Mouse (Mus musculus) embryonic fibroblast, embryonic 13.5 days (primary cell): ENCODE results near the gene Supt3. TPM values are rescaled to one million over a fixed set of nuclear protein-coding genes. Genes with fewer than 3 reads are reported as not detected.
A peak's percentile ranks its signal among the peaks of the same experiment; 100 is the strongest.

Experiments used
- H3K27ac ChIP-seq: 2 replicates; pipeline ENCODE4 v1.5.1; 2012; ENCODE audit warnings: low read length, control low read depth, inconsistent platforms; ENCODE audit not compliant: insufficient read depth
- H3K4me1 ChIP-seq: 2 replicates; pipeline ENCODE4 v1.6.1; 2011; ENCODE audit warnings: low read length; ENCODE audit not compliant: control insufficient read depth, insufficient read depth
- H3K4me3 ChIP-seq: 2 replicates; pipeline ENCODE4 v1.5.1; 2011; ENCODE audit warnings: mild to moderate bottlenecking, control low read depth, low read length; ENCODE audit not compliant: insufficient read depth
- CTCF ChIP-seq: IDR thresholded peaks from 2 replicates; pipeline ENCODE4 v1.5.1; 2011; ENCODE audit warnings: mild to moderate bottlenecking, control low read depth, low read length, moderate library complexity, borderline replicate concordance; ENCODE audit not compliant: insufficient read depth
- POLR2A ChIP-seq: IDR thresholded peaks from 2 replicates; pipeline ENCODE4 v1.6.1; 2011; ENCODE audit warnings: low read depth, mild to moderate bottlenecking, control low read depth, low read length, moderate library complexity
- polyA plus RNA-seq: library from polyadenylated mRNA; stranded (reverse); fragments of >200 nt; gene quantifications from 2 replicates; pipeline ENCODE4 v1.2.4, GENCODE M21; 2011; ENCODE audit warnings: low read depth; ENCODE audit not compliant: missing spikeins, insufficient read length

Supt3 gene
- polyA plus RNA-seq, 1 experiment: 20.7 TPM

DNA sequence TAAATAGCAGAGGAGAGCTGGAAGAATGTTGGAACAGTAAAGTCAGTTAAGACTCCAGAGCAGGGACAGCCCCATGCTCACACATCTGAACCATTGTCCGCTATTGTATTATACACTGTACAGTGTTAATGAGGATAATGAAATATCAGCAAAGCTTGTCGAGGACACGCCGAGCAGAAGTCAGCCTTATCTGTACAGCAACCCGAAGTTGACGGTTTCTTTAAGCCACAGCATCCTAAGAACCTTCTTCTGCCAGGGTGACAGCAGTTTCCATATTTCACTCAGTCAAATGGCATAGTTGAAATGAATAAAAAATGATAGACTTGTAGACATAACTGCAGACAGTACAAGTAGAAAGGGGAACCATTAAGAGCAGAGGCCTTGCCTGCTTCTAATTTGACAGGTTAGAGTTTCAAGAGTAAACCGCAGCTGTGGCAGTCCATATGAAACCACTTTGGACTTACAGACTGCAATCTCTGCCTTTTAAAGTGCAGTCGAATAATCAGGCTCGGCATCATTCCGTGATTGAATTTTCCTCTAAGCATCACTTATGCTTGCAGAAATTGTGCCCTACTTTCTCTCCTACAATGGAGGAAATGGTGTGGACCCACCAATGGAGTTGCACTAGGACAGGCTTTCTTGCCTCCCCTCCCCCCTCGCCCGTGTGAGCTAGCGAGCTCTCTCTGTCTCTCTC, 227.7 kb downstream of the Supt3 start:
- H3K27ac ChIP-seq: no peak overlapping the region
- no peaks in the 10 kb centered on the region for H3K4me1 ChIP-seq
- TF ChIP-seq POLR2A: no peak
- no peak for TF ChIP-seq CTCF
- H3K4me3 ChIP-seq: no peak overlapping the region

DNA sequence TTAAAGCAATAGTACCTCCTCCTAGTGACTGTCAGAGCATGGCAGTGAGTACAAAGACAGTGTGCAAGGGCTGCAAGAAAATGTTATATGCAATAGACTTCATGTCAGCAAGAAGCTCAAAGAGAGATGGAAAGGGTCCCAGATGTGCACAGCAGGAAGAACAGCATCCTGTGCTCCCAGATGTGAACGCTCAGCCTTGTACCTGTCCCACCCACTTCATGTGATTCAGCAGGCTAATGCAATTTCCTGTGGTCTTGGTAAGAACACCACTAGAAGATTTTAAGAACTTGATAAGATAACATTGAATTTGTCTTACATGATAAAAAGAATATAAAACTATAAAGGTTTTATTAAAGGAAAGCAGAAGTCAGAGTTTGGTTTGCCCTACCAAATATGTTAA, 230.5 kb downstream of the Supt3 start:
- H3K4me1 ChIP-seq: no peaks in the 10 kb centered on the region
- no peak overlapping the region for H3K27ac ChIP-seq
- H3K4me3 ChIP-seq: no peak overlapping the region
- no peak for TF ChIP-seq POLR2A

DNA sequence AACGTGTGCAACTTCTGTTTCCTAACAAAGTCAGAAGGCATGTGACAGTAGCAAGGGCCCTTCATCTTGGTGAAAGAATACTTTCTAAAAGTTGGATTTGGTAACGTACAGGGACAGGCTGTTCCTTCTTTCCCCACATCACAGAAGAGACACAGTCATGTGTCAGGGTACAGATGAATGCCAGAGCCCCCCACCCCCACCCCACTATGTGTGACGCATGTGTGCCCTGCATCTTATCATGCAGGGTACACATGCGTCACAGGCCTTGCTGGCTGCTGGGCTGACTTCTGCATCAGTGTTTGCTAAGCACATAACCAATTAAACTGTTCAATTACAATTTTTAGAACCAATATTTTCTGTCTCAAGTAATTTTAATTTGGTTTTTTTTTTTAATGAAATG, 231.7 kb downstream of the Supt3 start:
- no peaks in the 10 kb centered on the region for H3K4me1 ChIP-seq
- no peak overlapping the region for H3K27ac ChIP-seq
- no peak for TF ChIP-seq CTCF
- no peak for TF ChIP-seq POLR2A
- H3K4me3 ChIP-seq: no peak overlapping the region

DNA sequence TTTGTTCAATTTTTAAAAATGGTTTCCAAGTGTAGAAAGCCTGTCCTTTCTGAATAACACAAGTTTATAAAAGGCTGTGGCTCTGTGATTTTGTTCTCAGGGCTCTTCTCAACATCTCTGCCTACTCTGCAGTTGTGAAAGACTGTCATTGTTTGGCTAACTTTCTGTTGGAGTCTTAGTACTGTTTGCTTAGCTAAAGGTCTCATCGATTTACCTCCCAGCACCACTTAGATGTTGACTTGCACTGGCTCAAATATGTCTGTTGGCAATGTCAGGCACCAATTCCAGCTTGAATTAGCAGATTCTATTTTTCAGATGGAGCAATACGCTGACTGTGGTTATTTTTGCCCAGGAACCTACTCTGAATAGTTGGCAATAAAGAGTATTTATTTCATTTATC, 233.5 kb downstream of the Supt3 start:
- no peak overlapping the region for H3K4me3 ChIP-seq
- H3K27ac ChIP-seq: no peak overlapping the region
- no peaks in the 10 kb centered on the region for H3K4me1 ChIP-seq
- TF ChIP-seq POLR2A: no peak

DNA sequence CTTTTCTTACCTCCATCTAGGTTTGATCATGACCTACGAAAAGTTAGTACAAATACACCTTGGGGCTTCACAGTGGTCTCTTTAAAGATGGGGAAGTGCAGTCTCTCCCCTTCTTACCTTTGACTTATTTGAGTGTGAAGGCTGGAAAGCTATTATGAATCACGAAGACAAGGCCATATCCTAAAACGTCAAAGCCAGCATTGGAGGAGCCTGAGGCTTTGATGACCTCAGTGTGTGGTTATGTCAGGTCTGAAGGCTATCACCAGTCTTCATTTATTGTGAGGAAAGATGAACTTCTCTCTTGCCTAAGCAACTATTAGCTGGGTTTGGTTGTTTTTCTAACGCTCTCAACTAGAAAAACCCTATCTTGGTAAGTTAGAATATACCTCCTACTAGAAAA, 239.8 kb downstream of the Supt3 start:
- no peak for TF ChIP-seq POLR2A
- no peak overlapping the region for H3K27ac ChIP-seq
- H3K4me3 ChIP-seq: no peak overlapping the region
- no peaks in the 10 kb centered on the region for H3K4me1 ChIP-seq

DNA sequence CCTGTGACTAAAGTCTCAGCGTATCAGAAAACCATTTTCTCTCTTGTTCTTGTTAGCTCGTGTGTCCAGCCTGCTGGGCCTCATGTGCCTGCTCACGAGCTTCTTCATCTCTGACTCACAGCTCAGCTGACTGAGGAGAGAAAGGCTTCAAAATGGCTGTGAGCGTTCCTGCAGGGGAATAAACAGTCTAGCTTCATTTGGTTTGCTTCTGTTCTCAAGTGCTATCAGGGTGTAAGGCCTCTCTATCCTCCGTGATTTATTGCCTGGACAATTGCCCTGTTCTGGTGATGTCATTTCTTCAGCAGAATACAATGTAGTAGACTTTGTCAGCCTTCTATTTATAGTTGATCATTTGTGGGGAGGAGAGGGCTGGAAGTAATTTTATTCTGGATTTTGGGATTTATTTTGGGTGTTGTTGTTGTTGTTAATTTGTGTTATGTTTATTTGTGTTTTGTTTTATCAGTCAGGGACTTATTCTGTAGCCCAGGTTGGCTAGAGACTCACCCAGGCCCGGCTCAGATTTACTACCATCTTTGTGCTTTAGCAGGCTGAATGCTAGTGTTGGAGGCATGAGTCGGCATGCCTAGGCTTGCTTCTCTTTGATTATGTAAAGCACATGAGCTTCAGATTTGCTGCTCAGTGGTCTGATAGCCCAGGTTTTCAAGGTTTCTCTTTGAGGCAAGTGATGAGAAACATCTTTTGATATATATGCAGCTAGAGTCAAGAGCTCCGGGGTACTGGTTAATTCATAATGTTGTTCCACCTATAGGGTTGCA, 243.4 kb downstream of the Supt3 start:
- no peak overlapping the region for H3K4me3 ChIP-seq
- no peak for TF ChIP-seq CTCF
- no peak for TF ChIP-seq POLR2A
- no peaks in the 10 kb centered on the region for H3K4me1 ChIP-seq
- peak overlapping the region; percentile 91 for H3K27ac ChIP-seq

DNA sequence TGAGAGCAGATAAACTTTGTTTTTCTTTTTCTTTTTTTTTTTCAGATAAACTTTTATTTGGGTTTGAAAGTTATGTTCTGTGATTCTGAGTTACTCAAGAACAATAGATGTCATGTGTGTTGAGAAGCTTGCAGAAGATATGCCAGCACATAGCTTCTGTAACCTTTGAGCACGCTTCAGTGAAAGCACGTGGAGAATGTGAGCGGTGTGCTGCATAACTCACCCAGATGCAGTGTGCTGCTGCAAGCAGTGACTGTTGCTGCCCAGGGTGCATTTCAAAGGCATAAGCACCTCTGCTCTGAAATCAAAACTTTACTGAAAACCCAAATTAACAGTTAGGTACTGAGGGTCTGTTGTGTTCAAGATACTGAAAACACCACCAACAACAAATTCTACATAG, 251.5 kb downstream of the Supt3 start:
- Histone ChIP-seq H3K4me3 (no peak overlapping the region), H3K27ac (no peak overlapping the region), H3K4me1 (peaks cover 3% of the 10 kb centered on the region)
- no peak for TF ChIP-seq CTCF
- no peak for TF ChIP-seq POLR2A

DNA sequence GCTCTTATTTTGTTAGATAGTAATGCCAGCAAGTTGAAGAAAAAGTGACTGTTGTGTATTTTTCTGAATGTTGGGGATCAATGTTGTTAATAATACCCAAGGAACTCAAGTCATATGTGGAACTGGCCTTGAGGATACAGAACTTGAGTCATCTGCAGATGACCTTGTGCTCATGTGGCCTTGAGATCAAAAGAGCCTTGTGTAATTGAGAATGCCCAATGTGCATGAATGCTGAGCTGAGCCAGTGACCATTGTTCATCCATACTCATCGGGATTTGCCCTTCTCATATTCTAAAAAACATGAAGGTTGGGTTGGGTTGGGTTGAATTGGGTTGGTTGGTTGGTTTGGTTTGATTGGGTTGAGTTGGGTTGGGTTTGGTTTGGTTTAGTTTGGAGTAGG, 252.2 kb downstream of the Supt3 start:
- H3K4me3 ChIP-seq: no peak overlapping the region
- H3K4me1 ChIP-seq: peaks cover 7% of the 10 kb centered on the region
- TF ChIP-seq CTCF: no peak
- H3K27ac ChIP-seq: no peak overlapping the region

DNA sequence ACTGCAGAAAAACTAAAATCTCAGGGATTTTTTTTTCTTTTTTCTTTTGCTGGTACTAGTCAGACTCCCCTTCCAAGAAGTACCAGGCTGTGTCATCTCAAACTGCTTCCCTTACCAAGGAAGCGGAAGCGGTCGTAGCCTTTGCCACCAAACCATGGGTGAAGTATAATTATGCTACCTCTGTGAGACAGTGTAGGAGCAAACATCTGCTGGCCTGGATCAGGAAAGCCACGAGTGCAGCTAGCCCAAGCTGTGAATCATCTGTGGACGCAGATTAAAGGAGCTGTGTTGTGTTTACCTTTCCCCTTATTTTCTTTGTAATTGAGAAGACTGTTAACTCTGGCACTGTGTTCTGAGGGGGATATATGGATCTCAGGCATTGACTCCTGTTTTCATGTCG, 255.3 kb downstream of the Supt3 start:
- Histone ChIP-seq H3K27ac (no peak overlapping the region), H3K4me1 (peaks cover 7% of the 10 kb centered on the region), H3K4me3 (no peak overlapping the region)
- TF ChIP-seq POLR2A (no peak), CTCF (no peak)

DNA sequence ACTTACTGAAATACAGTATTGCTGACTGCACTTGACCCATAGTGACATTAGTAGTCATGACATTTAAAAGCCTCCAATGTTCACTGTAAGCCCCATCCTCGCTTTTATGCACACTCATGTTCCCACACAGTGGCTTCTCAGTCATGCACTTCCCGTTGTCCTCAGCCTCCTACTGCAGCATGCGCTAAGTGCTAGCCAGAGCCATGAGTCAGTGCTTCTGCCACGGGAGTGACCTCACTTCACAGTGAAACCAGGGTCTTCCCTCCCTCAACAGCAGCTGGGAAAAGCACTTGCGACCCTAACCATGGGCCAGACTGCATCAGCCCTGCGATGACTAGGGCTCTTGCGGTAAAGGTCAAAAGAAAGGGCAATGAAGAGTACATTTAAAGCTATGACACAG, 256.7 kb downstream of the Supt3 start:
- TF ChIP-seq CTCF (no peak), POLR2A (no peak)
- no peak overlapping the region for H3K27ac ChIP-seq
- no peak overlapping the region for H3K4me3 ChIP-seq
- peaks cover 7% of the 10 kb centered on the region for H3K4me1 ChIP-seq

DNA sequence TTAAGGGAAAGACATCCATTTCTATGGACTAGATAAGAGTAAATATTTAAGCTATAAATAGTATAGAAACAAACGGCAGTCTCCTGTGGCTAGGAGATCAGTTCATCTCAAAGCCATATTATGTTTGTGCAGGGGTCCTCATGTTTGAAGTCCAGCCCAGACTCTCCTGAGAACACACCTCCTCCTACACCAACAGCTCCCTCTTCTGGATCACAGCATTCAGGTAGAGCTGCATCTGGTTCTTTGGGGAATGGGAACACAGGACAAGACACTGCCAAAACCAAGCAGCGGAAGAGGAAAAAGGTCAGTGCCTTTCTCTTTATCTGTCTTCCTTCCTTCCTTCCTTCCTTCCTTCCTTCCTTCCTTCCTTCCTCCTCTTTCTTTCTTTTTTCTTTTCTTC, 264.1 kb downstream of the Supt3 start:
- Histone ChIP-seq H3K4me3 (no peak overlapping the region), H3K27ac (no peak overlapping the region), H3K4me1 (no peaks in the 10 kb centered on the region)
- TF ChIP-seq POLR2A (no peak), CTCF (no peak)
